Mouse (Mus musculus): ENCODE results near the gene Ndufaf8. TPM values are rescaled to one million over a fixed set of nuclear protein-coding genes. Genes with fewer than 3 reads are reported as not detected.

Gene Ndufaf8
- total RNA-seq, 2 experiments from 2014 or later = 34.7 to 35.9 TPM

DNA sequence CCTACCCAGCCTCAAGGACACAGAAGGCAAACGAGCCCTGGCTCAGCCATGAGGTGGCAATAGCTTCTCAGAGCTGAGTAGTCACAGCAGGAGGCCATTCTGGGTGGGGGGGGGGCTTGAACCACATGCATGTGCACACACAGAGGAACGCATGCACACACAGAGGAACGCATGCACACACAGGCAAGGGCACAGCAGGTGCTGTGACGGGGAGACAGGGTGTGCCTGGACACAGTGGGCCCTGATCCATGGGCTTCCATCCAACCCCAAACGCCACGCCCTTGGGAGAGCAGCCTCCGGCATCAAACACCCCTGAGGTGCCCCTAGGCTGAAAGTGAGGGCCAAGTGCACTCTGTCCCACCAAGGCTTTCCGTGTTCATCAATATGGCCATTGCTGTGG lies 37.5 kb downstream of the Ndufaf8 start:
- no peak for DNase-seq

- peak; percentile 73 to 79 for DNase-seq
Measured at GRCm38 (mm10) chr11:120136796-120137624, 38.3 kb downstream of the Ndufaf8 start.

GRCm38 (mm10) chr11:120137625-120138004 lies 38.9 kb downstream of the Ndufaf8 start:
- no peak for DNase-seq

GRCm38 (mm10) chr11:120139309-120139731 lies 40.6 kb downstream of the Ndufaf8 start:
- no peak for DNase-seq

- DNase-seq = no peak
Measured at GRCm38 (mm10) chr11:120140255-120140654, 41.5 kb downstream of the Ndufaf8 start.

DNA sequence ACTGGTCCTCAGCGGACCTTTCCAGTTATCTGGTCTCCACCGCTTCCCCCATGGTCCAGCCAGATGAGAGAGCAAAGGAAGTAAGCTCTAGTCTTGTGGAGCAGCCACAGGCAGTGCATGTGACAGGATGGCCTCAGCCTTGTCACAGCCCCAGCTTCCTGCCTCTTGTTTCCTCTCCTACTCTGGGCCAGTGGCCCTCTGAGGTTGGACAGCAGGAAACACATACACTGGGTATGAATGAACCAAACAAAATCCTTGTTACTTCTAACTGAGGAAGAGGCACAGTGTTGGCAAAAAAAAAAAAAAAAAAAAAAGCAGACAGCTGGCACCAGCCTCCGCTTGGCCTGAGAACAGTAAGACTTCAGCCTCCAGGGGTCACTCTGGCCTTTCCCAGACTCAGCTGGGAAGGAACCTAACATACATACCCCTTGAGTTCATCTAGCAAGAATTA lies 43.9 kb downstream of the Ndufaf8 start:
- peak in 1 of 2 experiments; percentile 24 for DNase-seq

DNA sequence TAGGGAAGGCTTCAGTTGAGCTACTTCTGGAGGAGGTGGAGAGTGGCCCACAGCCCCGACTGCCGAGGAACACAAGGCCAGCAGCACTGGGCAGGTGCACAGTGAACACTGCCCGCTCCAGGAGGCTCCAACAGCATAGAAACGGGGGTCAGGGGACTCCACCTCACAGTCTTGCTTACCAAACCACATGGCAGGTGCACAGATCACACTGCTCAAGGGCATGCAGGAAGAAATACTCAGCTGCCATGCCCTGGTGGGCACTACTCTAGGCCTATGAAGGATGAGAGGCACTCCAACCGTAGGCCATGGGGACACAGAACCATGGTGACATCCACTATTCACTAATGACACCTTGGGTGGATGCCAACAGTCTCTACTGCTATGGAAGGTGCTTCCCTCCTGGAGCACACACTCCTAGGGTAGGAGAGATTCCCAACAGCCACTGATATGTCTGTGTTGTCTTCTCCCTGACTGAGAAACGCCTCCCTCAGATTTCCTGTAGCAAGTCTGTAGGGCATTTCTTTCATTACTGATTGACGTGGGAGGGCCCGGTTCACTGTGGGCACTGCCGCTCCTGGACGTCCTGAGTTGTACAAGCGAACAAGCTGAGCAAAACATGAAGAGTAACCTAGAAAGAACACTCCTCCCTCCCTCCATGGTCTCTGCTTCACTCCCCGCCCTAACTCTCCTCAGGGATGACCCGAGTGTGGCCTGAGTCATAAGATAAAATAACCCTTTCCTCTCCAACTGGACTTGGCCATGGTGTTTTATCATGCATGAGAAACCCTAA lies 45.2 kb downstream of the Ndufaf8 start:
- DNase-seq = no peak

- DNase-seq = no peak
Measured at GRCm38 (mm10) chr11:120148201-120148855, 49.6 kb downstream of the Ndufaf8 start.

DNA sequence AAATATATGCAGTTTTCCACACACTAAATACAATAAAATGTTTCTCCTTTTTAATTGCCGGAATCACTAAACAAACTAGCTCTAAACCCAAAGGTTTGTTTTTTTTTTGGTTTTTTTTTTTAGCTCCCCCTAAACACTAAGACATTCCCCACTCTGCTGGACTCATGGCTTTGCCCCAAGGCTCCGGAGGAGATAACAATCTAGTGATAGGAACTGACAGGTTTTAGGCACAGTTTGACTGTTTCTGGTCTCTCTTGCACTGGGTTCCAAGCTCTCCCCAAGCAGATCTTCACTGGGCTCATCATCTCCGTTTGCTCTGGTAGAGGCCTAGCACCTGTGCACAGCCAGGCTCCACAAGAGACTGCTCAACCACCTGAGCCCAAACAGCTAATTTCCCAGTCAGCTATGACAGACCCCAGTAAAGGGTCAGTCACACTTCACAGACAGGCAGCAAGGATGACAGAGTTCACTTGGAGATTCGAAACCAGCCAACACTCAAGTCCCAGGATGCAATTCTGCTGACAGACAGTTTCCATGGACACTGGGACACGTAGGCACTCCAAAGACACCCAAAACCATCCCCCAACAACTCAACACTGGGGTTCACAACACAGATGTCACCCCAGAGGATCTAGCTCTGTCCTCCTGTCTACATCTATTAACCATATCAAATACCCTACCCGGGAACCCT lies 50.9 kb downstream of the Ndufaf8 start:
- DNase-seq = no peak

Small RNA genes within 50 kb of the gene (microRNA-seq; reads per million reads assigned to microRNA genes)
- 0 to 0.30 reads per million in 2 experiments for gene Gm25948

Other genes starting within 250 kb of the Ndufaf8 start
- 10 to 100 TPM; 33.3 to 38.4 TPM for gene Chmp6, start 185.5 kb upstream of the Ndufaf8 start, total RNA-seq (2021)
- gene Baiap2, start 156.2 kb upstream of the Ndufaf8 start, total RNA-seq (2021) = 100 to 1,000 TPM; 246 to 257 TPM
- 100 to 1,000 TPM; 213 to 224 TPM for gene Aatk, start 51.8 kb upstream of the Ndufaf8 start, total RNA-seq (2021)
- gene Cep131, start 12.1 kb upstream of the Ndufaf8 start, total RNA-seq (2021) = 10 to 100 TPM; 28.7 to 33.0 TPM
- 10 to 100 TPM; 15.1 to 16.9 TPM for gene Tepsin, start 197 bp upstream of the Ndufaf8 start, total RNA-seq (2021)
- 10 to 100 TPM; 80.2 to 86.1 TPM for gene Slc38a10, start 52.4 kb downstream of the Ndufaf8 start, total RNA-seq (2021)
- 10 to 100 TPM; 19.6 to 20.0 TPM for gene Bahcc1, start 134.0 kb downstream of the Ndufaf8 start, total RNA-seq (2021)
- gene Actg1, start 249.6 kb downstream of the Ndufaf8 start, total RNA-seq (2021) = 1,000 to 10,000 TPM; 1,262 to 1,401 TPM

Measured in layer of hippocampus, postnatal 36 days (tissue).